Mouse (Mus musculus) heart, embryonic 15.5 days (tissue): ENCODE results near the gene Mrps12. TPM values are rescaled to one million over a fixed set of nuclear protein-coding genes. Genes with fewer than 3 reads are reported as not detected.
"Not testable (repeated sequence)": the region's sequence is repeated elsewhere in the genome, so short reads cannot be mapped to it uniquely, and the experiment has no call there.

ENCODE experiments used
- ATAC-seq: fragments of 200-750 bp; cut with Nextera tagmentation; replicated peaks from 2 replicates; pipeline ENCODE4 v1.8.0; 2017; ENCODE audit warnings: low read depth, moderate TSS enrichment; ENCODE audit not compliant: insufficient number of reproducible peaks, insufficient read depth, low FRiP score
- H3K27ac ChIP-seq: fragments of 300-500 bp; sonication (generic); 2 replicates; pipeline ENCODE4 v1.5.1; 2015; ENCODE audit warnings: mild to moderate bottlenecking, inconsistent platforms
- H3K27me3 ChIP-seq: fragments of 300-500 bp; sonication (generic); 2 replicates; pipeline ENCODE4 v1.6.1; 2015; ENCODE audit warnings: inconsistent platforms
- H3K36me3 ChIP-seq: fragments of 300-500 bp; sonication (generic); 2 replicates; pipeline ENCODE4 v1.6.1; 2015; ENCODE audit warnings: mild to moderate bottlenecking, inconsistent platforms
- H3K4me1 ChIP-seq: fragments of 300-500 bp; sonication (generic); replicated peaks from 2 replicates; pipeline ENCODE4 v1.6.1; 2015; ENCODE audit warnings: inconsistent platforms
- H3K4me2 ChIP-seq: fragments of 300-500 bp; sonication (generic); 2 replicates; pipeline ENCODE4 v1.6.1; 2015; ENCODE audit warnings: inconsistent platforms, mild to moderate bottlenecking, moderate library complexity
- H3K4me3 ChIP-seq: fragments of 300-500 bp; sonication (generic); 2 replicates; pipeline ENCODE4 v1.5.1; 2015; ENCODE audit warnings: mild to moderate bottlenecking, inconsistent platforms
- H3K9ac ChIP-seq: fragments of 300-500 bp; sonication (generic); 2 replicates; pipeline ENCODE4 v1.6.1; 2015; ENCODE audit warnings: mild to moderate bottlenecking, inconsistent platforms
- H3K9me3 ChIP-seq: fragments of 300-500 bp; sonication (generic); replicated peaks from 2 replicates; pipeline ENCODE4 v1.6.1; 2016; ENCODE audit warnings: inconsistent platforms
- WGBS: fragments of 180-500 bp; shearing (Covaris S2); methylation state at CpG from one replicate; pipeline ENCODE4 v1.1.7; 2015; ENCODE audit warnings: mixed read lengths; 5-methylcytosine and 5-hydroxymethylcytosine counted together
- polyA plus RNA-seq: library from polyadenylated mRNA; unstranded; fragments of >200 nt; fragmentation: Nextera tagmentation; extraction: Ambion mirVana; gene quantifications from 2 replicates; pipeline ENCODE4 v1.2.1, GENCODE M21; 2015

The Mrps12 gene
- polyA plus RNA-seq, 1 experiment from 2014 or later, result 109 TPM

- H3K9me3 ChIP-seq, result no peaks in the 10 kb centered on the region
- no peak for ATAC-seq
- 0 out of 2 replicates have a peak, but pooled peaks cover 2% of the 10 kb centered on the region for H3K4me1 ChIP-seq
- no peaks in the 10 kb centered on the region for H3K27me3 ChIP-seq
- 58% methylated on average over 9 of the region's 9 CpGs for WGBS
- no peaks in the 10 kb centered on the region for H3K36me3 ChIP-seq
- no peak overlapping the region for H3K9ac ChIP-seq
- H3K4me2 ChIP-seq, result no peak overlapping the region
- H3K4me3 ChIP-seq, result no peak overlapping the region
- H3K27ac ChIP-seq, result no peak overlapping the region
Measured at GRCm38 (mm10) chr7:28702601-28703143, 38.9 kb downstream of the Mrps12 start.

GRCm38 (mm10) chr7:28701306-28701705, 40.3 kb downstream of the Mrps12 start:
- 94% methylated on average over 12 of the region's 12 CpGs for WGBS
- ATAC-seq, result not testable (repeated sequence)

DNA sequence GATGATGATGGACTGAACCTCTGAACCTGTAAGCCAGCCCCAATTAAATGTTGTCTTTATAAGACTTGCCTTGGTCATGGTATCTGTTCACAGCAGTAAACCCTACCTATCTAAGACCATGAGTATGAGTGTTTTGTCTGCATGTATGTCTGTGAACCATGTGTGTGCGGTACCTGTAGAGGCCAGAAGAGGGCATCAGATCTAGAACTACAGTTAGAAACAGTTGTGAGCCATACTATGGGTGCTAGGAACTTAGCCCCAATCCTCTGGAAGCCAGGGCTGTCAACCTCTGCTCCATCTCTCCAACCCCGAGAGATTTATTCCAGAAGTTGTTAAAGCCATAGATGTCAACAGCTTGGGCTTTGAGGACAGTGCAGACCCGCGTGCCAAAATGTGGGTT, 41.4 kb downstream of the Mrps12 start:
- Histone ChIP-seq H3K4me1 (no peaks in the 10 kb centered on the region), H3K4me3 (no peak overlapping the region), H3K9me3 (no peaks in the 10 kb centered on the region), H3K27ac (no peak overlapping the region), H3K36me3 (no peaks in the 10 kb centered on the region), H3K9ac (no peak overlapping the region), H3K27me3 (no peaks in the 10 kb centered on the region), H3K4me2 (no peak overlapping the region)
- no peak for ATAC-seq
- WGBS, result 89% methylated on average over 4 of the region's 4 CpGs

More at GRCm38 (mm10) chr7:28701306-28701705, 40.3 kb downstream of the Mrps12 start:
- not testable (repeated sequence) for H3K27ac ChIP-seq, H3K9ac ChIP-seq, H3K4me1 ChIP-seq, H3K9me3 ChIP-seq, H3K36me3 ChIP-seq, H3K27me3 ChIP-seq, H3K4me2 ChIP-seq, H3K4me3 ChIP-seq

DNA sequence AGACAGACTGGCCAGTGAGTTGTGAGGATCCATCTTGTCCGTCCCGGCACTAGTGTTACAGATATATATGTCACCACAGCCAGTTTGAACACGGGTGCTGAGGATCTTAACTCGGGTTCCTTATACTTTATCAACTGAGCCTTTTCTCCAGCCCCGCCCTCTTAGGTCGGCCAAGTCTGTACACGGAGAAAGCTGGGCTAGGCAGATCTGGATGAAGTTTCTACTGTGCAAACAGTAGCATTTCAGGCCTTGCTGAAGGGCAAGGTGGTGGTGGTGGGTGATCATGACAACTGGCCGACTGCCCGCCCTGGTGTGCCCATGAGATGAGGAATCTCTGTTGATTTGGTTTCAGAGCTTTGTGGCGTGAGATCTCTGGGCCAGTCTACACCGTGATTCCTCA, 44.3 kb downstream of the Mrps12 start:
- ATAC-seq, result no peak
- H3K27me3 ChIP-seq, result peaks cover 20% of the 10 kb centered on the region
- no peak overlapping the region for H3K4me2 ChIP-seq
- no peak overlapping the region for H3K9ac ChIP-seq
- H3K36me3 ChIP-seq, result no peaks in the 10 kb centered on the region
- H3K9me3 ChIP-seq, result no peaks in the 10 kb centered on the region
- H3K4me3 ChIP-seq, result no peak overlapping the region
- WGBS, result 82% methylated on average over 11 of the region's 11 CpGs
- no peak overlapping the region for H3K27ac ChIP-seq
- peaks cover 14% of the 10 kb centered on the region for H3K4me1 ChIP-seq

GRCm38 (mm10) chr7:28694966-28695511, 46.6 kb downstream of the Mrps12 start:
- 57% methylated on average over 8 of the region's 8 CpGs for WGBS
- Histone ChIP-seq H3K27ac (no peak overlapping the region), H3K36me3 (no peaks in the 10 kb centered on the region), H3K27me3 (peaks cover 20% of the 10 kb centered on the region), H3K4me2 (no peak overlapping the region), H3K4me3 (no peak overlapping the region), H3K9me3 (no peaks in the 10 kb centered on the region), H3K4me1 (peaks cover 14% of the 10 kb centered on the region), H3K9ac (no peak overlapping the region)
- no peak for ATAC-seq

DNA sequence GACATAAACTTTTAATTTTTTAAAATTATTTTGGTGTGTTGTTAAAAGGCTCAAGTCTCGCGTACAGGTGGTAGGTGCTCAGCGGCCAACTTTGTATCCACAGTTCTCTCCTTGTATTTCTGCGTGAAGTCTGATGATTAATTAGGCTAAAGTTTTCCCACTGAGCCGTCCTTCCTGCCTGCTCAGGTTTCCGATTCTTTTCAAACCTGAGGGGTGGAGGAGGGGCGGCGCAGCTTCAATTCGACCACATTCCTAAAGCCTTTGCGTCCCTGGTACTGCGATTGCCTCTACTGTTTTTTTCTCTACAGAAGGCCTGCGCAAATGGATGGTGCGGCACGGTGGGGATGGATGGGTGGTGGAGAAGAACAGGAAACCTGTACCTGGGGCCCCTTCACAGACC, 47.2 kb downstream of the Mrps12 start:
- no peaks in the 10 kb centered on the region for H3K36me3 ChIP-seq
- no peak overlapping the region for H3K27ac ChIP-seq
- H3K4me2 ChIP-seq, result peak overlapping the region; percentile 9; the same call in 1 of the 2 replicates
- WGBS, result 14% methylated on average over 14 of the region's 14 CpGs
- peak overlapping the region; percentile 10; the same call in 1 of the 2 replicates for H3K4me3 ChIP-seq
- H3K27me3 ChIP-seq, result peaks cover 20% of the 10 kb centered on the region
- H3K9ac ChIP-seq, result no peak overlapping the region
- no peaks in the 10 kb centered on the region for H3K9me3 ChIP-seq
- no peak for ATAC-seq
- H3K4me1 ChIP-seq, result peaks cover 14% of the 10 kb centered on the region

DNA sequence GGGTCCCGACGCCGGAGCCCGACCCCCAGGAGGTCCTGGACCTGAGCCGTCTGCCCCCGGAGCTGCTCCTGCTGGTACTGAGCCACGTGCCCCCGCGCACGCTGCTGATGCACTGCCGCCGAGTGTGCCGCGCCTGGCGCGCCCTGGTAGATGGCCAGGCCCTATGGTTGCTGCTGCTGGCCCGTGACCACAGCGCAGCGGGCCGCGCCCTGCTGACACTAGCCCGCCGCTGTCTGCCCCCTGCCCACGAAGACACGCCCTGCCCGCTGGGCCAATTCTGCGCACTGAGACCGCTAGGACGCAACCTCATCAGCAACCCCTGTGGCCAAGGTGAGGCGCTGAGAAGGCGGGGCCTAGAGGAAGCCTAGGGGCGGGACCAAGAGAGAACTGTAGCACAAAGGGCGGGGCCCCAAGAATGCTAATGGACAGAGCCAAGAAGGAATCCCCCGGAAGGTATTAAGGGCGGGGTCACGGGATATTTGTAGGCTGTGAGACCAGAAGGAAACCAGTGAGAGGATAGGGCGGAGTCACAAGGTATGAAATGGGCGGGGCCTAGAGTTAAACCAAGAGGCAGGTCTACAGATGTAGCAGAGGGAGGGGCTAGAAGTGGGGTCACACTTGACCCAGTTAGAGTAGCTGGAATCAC, 48.2 kb downstream of the Mrps12 start:
- peak; percentile 71 for ATAC-seq
- Histone ChIP-seq H3K4me1 (peaks cover 14% of the 10 kb centered on the region), H3K9ac (peak overlapping the region; percentile 56), H3K27ac (no peak overlapping the region), H3K27me3 (peaks cover 20% of the 10 kb centered on the region), H3K4me2 (peak overlapping the region; percentile 96), H3K4me3 (peak overlapping the region; percentile 62), H3K36me3 (no peaks in the 10 kb centered on the region), H3K9me3 (no peaks in the 10 kb centered on the region)
- WGBS, result 3% methylated on average over 38 of the region's 38 CpGs

DNA sequence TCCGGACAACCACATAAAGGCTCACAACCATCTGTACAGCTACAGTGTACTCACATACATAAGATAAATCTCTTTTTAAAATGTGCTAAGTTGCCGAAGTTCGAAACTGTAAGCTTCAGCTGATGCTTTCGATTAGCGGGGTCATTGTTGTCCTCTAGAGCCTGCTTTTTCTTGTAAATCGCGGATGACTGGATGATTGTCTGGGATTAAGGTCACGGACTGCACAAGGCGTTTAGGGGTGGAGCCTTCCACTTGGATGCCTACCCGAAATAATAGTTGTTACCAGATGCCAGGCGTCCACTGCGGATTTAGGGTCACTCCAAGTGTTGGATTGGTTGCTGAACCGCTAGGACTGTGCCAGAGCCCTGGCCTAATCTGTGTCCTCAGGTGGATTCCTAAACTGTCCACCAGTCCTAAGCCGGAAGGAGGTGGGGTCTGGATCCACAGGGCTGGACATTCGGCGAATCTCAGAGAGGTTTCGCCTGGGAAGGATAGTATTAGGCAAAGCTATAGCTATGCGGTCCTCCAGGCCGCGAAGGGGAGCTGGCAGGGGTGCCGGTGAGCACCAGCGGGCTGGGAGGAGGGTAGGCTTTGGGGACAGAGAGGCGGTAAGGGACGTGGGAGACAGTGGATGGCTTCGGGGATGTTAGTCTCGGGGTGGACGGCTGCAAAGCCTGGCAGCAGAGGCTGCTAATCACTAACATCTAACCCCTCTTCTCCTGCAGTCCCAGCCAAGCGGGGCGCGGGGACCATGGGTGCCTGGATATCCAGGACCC, 48.9 kb downstream of the Mrps12 start, which contains the start of gene Fbxo27:
TSS of gene Fbxo27 (plus strand) at position 305 of the 776 bp plus-strand sequence.
- H3K27ac ChIP-seq, result no peak within 1 kb of the TSS
- H3K4me2 ChIP-seq, result peak within 1 kb of the TSS; percentile 96
- WGBS, result 35% methylated on average over 30 of the region's 30 CpGs
- no peaks in the 10 kb centered on the region for H3K9me3 ChIP-seq
- peaks cover 20% of the 10 kb centered on the region for H3K27me3 ChIP-seq
- peak within 1 kb of the TSS; percentile 56 for H3K9ac ChIP-seq
- H3K4me3 ChIP-seq, result peak within 1 kb of the TSS; percentile 62
- peaks cover 14% of the 10 kb centered on the region for H3K4me1 ChIP-seq
- ATAC-seq, result peak; percentile 28
- no peaks in the 10 kb centered on the region for H3K36me3 ChIP-seq

- peaks cover 20% of the 10 kb centered on the region for H3K27me3 ChIP-seq
- 59% methylated on average over 7 of the region's 7 CpGs for WGBS
- no peaks in the 10 kb centered on the region for H3K36me3 ChIP-seq
- no peak for ATAC-seq
- H3K27ac ChIP-seq, result no peak overlapping the region
- H3K4me1 ChIP-seq, result peaks cover 14% of the 10 kb centered on the region
- no peak overlapping the region for H3K4me3 ChIP-seq
- no peak overlapping the region for H3K9ac ChIP-seq
- H3K9me3 ChIP-seq, result no peaks in the 10 kb centered on the region
- H3K4me2 ChIP-seq, result no peak overlapping the region
Measured at GRCm38 (mm10) chr7:28691075-28691474, 50.5 kb downstream of the Mrps12 start.
